Mouse (Mus musculus): Measurements from ENCODE around the gene Lrsam1. TPM values are rescaled to one million over a fixed set of nuclear protein-coding genes. Genes with fewer than 3 reads are reported as not detected.

Gene Lrsam1
- polyA plus RNA-seq, 1 experiment from 2014 or later = 15.3 TPM

DNA sequence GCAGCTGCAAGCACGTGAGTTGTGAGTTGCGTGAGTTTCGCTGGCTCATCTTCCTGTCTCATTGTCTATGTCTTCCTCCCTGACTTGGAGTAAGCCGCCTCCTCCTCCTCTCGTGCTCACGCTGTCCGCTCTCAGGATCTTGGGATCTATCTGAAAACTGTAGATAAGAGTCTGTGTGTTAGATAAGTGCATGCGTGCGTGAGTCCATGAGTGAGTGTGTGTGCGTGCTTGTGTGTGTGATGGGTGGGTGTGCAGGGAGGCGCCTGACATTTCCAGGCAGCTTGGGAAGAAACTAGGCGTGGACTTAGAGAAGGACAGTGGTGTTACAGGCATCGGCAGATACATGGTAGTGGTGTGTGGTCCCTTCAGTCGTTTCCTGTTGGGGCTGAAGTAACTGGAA lies 68.9 kb downstream of the Lrsam1 start:
- ATAC-seq (ENCODE audit: insufficient number of reproducible peaks, low FRiP score, low TSS enrichment, low read depth) = no peak
- H3K9me3 ChIP-seq (replicated peaks) = no peaks in the 10 kb centered on the region

DNA sequence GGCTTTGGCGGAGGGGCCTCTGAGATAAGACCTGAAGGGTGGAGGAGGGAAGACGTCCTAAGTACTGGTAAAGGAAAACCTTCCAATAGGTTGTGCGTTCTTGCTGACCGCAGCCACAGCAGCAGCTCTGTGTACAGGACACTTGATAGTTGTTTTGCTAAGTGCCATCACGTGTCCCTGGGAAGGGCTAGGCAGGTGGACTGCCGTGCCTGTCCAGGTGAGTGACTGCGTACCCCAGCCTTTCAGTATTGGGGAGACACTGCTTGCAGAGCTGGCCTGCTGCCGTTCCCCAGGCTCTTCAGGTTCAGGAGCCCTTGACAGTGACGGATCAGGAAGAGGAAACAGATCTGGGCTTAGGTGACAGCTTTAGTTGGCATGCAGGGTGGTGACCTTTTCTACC lies 70.1 kb downstream of the Lrsam1 start:
- WGBS = 71% methylated on average over 9 of the region's 9 CpGs
- Histone ChIP-seq H3K27ac (replicated peaks) (no peak overlapping the region), H3K9ac (no peak overlapping the region), H3K36me3 (0 out of 2 replicates have a peak, but pooled peaks cover 3% of the 10 kb centered on the region), H3K9me3 (replicated peaks) (no peaks in the 10 kb centered on the region), H3K27me3 (no peaks in the 10 kb centered on the region), H3K4me1 (peaks cover 47% of the 10 kb centered on the region), H3K4me3 (replicated peaks) (no peak overlapping the region), H3K4me2 (replicated peaks) (no peak overlapping the region)
- no peak for ATAC-seq (ENCODE audit: insufficient number of reproducible peaks, low FRiP score, low TSS enrichment, low read depth)

More for the DNA sequence above, 68.9 kb downstream of the Lrsam1 start:
- H3K4me1 ChIP-seq = peaks cover 50% of the 10 kb centered on the region
- no peak overlapping the region for H3K4me2 ChIP-seq (replicated peaks)
- H3K4me3 ChIP-seq (replicated peaks) = no peak overlapping the region
- no peak overlapping the region for H3K27ac ChIP-seq (replicated peaks)
- H3K9ac ChIP-seq = no peak overlapping the region
- no peaks in the 10 kb centered on the region for H3K36me3 ChIP-seq
- no peaks in the 10 kb centered on the region for H3K27me3 ChIP-seq
- 86% methylated on average over 14 of the region's 14 CpGs for WGBS

DNA sequence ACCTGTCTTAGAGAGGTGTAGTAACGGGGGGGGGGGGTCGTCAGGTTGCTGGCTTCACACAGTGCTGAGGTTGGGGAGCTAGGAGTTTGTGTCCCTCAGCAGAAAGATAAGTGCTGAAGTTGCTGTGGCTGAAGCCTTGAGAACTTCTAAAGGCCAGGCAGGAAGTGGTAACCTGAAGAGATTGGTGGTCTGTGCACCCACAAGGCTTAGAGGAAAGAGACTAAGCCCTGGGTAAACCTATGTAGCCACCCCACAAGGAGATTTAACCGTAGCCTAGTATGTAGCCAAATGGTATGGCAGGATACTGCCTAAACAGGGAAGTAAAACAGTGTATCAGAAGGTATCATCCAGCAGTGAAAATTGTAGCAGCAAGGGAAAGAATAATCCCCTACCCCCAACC lies 71.1 kb downstream of the Lrsam1 start:
- Histone ChIP-seq H3K36me3 (0 out of 2 replicates have a peak, but pooled peaks cover 3% of the 10 kb centered on the region), H3K9ac (no peak overlapping the region), H3K27ac (replicated peaks) (no peak overlapping the region), H3K4me3 (replicated peaks) (no peak overlapping the region), H3K4me2 (replicated peaks) (no peak overlapping the region), H3K27me3 (no peaks in the 10 kb centered on the region), H3K4me1 (peaks cover 42% of the 10 kb centered on the region), H3K9me3 (replicated peaks) (no peaks in the 10 kb centered on the region)
- 83% methylated on average over 3 of the region's 3 CpGs for WGBS
- no peak for ATAC-seq (ENCODE audit: insufficient number of reproducible peaks, low FRiP score, low TSS enrichment, low read depth)

DNA sequence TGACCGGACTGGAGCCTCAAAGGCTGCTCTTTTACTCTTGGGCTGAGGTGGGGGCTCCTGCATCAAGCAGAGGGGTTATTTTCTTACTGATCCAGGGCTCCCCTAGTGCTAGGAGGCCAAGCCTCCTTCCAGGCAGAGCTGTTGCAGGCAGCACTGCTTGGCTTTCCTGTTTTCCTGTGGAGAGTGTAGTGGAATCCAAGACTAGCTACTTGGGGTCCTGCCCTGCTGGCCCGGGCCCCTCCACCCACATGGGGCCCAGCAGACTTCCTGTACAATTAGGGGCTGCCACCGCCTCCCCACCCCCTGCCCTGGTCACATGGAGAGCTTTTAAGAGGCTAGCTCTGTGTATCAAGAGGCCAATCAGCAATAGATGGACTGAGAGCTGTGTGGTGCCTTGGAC lies 72.9 kb downstream of the Lrsam1 start:
- peaks cover 50% of the 10 kb centered on the region for H3K4me1 ChIP-seq

DNA sequence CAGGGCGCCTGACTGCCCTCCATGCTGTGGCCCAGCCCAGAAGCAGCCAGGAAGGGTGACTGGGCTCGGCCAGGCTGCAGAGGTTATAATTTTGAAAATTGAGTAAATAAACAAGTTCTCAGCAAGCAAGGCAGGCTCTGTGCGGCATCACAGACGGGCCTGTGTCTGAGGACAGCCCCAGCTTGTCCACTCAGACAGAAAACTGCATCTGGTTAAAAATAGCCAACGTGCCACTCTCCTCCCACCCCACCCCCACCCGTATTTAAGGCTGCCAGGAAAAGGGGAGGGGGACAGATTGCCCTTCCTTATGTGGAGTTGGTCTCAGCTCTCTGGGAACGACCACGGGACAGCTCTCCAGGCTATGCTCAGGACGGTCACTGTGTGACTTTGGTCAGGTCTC lies 73.4 kb downstream of the Lrsam1 start:
- 24% methylated on average over 9 of the region's 9 CpGs for WGBS
- peak overlapping the region; percentile 2; the same call in 1 of the 2 replicates for H3K9ac ChIP-seq
- H3K27me3 ChIP-seq = no peaks in the 10 kb centered on the region
- no peak overlapping the region for H3K4me3 ChIP-seq (replicated peaks)
- H3K4me2 ChIP-seq (replicated peaks) = no peak overlapping the region
- peak overlapping the region; percentile 82 for H3K27ac ChIP-seq (replicated peaks)
- 0 out of 2 replicates have a peak, but pooled peaks cover 3% of the 10 kb centered on the region for H3K36me3 ChIP-seq
- H3K9me3 ChIP-seq (replicated peaks) = no peaks in the 10 kb centered on the region
- peak; percentile 64 for ATAC-seq (ENCODE audit: insufficient number of reproducible peaks, low FRiP score, low TSS enrichment, low read depth)
- peaks cover 53% of the 10 kb centered on the region for H3K4me1 ChIP-seq

More for the DNA sequence above, 72.9 kb downstream of the Lrsam1 start:
- Histone ChIP-seq H3K4me2 (replicated peaks) (no peak overlapping the region), H3K9ac (0 out of 2 replicates have a peak overlapping the region, but pooled peaks have one; percentile 2), H3K27me3 (no peaks in the 10 kb centered on the region), H3K27ac (replicated peaks) (peak overlapping the region; percentile 82), H3K36me3 (0 out of 2 replicates have a peak, but pooled peaks cover 3% of the 10 kb centered on the region), H3K4me3 (replicated peaks) (no peak overlapping the region), H3K9me3 (replicated peaks) (no peaks in the 10 kb centered on the region)
- ATAC-seq (ENCODE audit: insufficient number of reproducible peaks, low FRiP score, low TSS enrichment, low read depth) = peak; percentile 52
- 35% methylated on average over 3 of the region's 3 CpGs for WGBS

DNA sequence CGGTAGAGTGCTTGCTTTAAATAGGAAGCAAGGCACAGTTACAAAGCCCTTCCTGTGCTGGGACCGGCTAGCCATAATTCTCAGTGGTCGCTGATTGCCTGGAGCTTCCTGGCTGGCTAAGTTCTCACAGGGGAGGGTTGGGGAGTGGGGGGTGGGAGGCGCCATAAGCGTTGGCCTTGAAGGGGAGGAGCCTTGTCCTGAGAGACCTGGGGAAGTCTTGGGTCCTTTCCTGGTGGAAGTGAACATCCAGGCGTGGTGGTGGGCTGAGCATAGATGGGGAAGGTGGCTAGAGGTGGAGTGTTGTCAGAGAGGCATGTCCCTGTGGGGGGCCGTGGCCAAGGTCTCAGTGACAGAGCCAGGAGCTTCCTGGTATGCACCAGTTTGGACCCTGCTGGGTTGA lies 76.7 kb downstream of the Lrsam1 start:
- no peaks in the 10 kb centered on the region for H3K27me3 ChIP-seq
- 0 out of 2 replicates have a peak, but pooled peaks cover 3% of the 10 kb centered on the region for H3K36me3 ChIP-seq
- 26% methylated on average over 7 of the region's 7 CpGs for WGBS
- no peaks in the 10 kb centered on the region for H3K9me3 ChIP-seq (replicated peaks)
- no peak for ATAC-seq (ENCODE audit: insufficient number of reproducible peaks, low FRiP score, low TSS enrichment, low read depth)
- no peak overlapping the region for H3K4me2 ChIP-seq (replicated peaks)
- H3K4me1 ChIP-seq = peaks cover 80% of the 10 kb centered on the region
- no peak overlapping the region for H3K4me3 ChIP-seq (replicated peaks)
- peak overlapping the region; percentile 40; the same call in 1 of the 2 replicates for H3K27ac ChIP-seq (replicated peaks)
- H3K9ac ChIP-seq = no peak overlapping the region

DNA sequence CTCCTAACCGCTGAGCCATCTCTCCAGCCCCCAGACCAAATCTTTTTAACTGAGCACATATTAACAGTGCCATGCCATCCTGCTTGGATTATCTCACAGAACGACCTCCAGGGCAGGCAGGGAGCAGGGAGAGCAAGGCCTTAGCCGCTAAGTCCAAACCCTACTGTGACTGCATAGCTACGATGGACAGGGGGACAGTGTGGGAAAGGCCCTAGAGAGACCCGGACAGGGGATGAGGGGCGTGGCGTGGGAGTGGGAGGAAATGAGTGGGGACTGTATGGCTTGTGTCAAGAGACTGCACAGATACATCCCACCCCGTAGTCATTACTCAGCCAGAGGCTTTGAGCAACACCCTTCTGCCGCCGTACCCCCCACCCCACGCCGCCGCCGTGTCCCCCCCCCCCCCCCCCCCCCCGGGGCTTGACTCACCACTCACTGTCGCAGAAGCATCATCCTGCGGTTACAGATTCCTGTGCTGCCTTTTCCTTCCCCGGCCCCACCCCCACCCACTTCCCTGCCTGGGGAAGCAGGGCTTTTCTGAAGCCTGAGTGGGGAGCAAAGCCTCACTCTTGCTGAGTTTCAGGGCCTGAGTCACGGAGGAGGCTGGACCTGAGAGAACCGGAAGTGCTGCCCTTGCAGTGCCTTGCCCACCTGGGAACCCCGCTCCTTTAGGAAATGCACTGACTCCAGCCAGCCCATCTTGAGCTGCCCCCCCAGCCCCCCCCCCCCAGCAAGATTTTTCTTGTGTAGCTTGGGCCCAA lies 79.0 kb downstream of the Lrsam1 start:
- Histone ChIP-seq H3K9ac (no peak overlapping the region), H3K9me3 (replicated peaks) (no peaks in the 10 kb centered on the region), H3K27ac (replicated peaks) (peak overlapping the region; percentile 85), H3K27me3 (no peaks in the 10 kb centered on the region), H3K4me3 (replicated peaks) (no peak overlapping the region), H3K4me1 (peaks cover 89% of the 10 kb centered on the region), H3K4me2 (replicated peaks) (peak overlapping the region; percentile 32), H3K36me3 (0 out of 2 replicates have a peak, but pooled peaks cover 3% of the 10 kb centered on the region)
- WGBS = 23% methylated on average over 12 of the region's 21 CpGs
- peak; percentile 55 for ATAC-seq (ENCODE audit: insufficient number of reproducible peaks, low FRiP score, low TSS enrichment, low read depth)

DNA sequence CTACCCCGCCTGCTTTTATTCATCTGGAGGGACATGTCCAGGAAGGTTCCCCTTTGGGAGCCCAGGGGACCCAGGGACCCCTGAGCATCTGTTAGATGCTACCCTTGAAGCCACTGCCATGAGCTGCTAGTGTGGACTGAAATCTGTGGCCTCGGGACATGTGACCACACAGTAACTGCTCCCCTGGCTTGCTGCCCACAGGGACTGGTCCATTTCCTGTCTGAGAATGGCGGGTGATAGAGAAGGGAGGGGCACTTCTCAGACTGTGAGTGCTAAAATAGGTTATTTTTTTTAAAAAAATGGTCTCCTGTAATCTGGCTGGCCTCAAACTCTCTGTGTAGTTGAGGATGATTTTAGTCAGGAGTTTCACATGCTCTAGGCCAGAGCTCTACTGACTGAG lies 79.7 kb downstream of the Lrsam1 start:
- no peak overlapping the region for H3K9ac ChIP-seq
- no peak overlapping the region for H3K4me3 ChIP-seq (replicated peaks)
- peaks cover 88% of the 10 kb centered on the region for H3K4me1 ChIP-seq
- H3K9me3 ChIP-seq (replicated peaks) = no peaks in the 10 kb centered on the region
- H3K36me3 ChIP-seq = no peaks in the 10 kb centered on the region
- 0 out of 2 replicates have a peak overlapping the region, but pooled peaks have one; percentile 5 for H3K4me2 ChIP-seq (replicated peaks)
- 28% methylated on average over 3 of the region's 3 CpGs for WGBS
- H3K27me3 ChIP-seq = no peaks in the 10 kb centered on the region
- H3K27ac ChIP-seq (replicated peaks) = peak overlapping the region; percentile 85
- no peak for ATAC-seq (ENCODE audit: insufficient number of reproducible peaks, low FRiP score, low TSS enrichment, low read depth)

DNA sequence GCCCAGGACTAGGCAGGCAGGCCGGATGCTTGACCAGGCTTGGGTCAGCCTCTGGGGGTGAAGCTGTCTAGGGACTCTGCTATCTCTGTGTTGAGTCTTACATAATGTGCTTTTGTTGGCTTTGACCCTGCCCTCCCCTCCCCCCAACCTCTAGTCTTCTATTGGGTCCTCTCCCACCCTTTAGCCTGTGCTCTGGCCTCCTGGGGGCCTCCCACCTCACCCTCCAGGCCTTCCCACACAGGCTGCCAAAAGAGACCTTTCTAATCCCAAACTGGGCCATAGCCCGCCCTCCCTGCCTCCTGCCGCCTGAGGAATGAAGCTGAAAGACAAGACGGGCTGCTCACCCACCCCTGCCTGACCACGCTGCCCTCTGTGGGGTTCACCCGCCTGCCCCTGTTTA lies 80.4 kb downstream of the Lrsam1 start:
- peak overlapping the region; percentile 85 for H3K27ac ChIP-seq (replicated peaks)
- H3K4me2 ChIP-seq (replicated peaks) = peak overlapping the region; percentile 5; the same call in 1 of the 2 replicates
- H3K9me3 ChIP-seq (replicated peaks) = no peaks in the 10 kb centered on the region
- 43% methylated on average over 6 of the region's 6 CpGs for WGBS
- no peaks in the 10 kb centered on the region for H3K27me3 ChIP-seq
- no peak overlapping the region for H3K9ac ChIP-seq
- H3K4me1 ChIP-seq = peaks cover 84% of the 10 kb centered on the region
- no peak overlapping the region for H3K4me3 ChIP-seq (replicated peaks)
- H3K36me3 ChIP-seq = no peaks in the 10 kb centered on the region
- ATAC-seq (ENCODE audit: insufficient number of reproducible peaks, low FRiP score, low TSS enrichment, low read depth) = no peak

DNA sequence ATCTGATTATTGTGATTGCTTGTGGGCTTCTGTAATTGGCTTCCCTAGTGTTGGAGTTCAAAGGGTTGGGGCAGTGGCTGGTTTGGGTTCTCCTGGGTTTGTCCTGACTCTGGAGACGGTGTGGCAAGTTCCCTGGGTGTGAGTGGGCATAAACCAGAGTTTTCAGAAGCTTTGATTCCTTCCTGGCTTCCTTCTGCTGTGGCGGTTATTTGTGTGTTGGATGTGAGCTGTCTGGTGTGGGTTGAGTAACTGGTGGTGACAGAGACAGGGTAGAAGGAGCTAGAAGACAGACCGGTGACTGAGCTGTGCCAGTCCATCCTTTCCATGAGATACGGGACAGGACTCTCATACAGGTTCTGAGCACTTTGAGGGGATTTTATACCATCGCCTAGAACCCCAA lies 81.8 kb downstream of the Lrsam1 start:
- ATAC-seq (ENCODE audit: insufficient number of reproducible peaks, low FRiP score, low TSS enrichment, low read depth) = no peak
- H3K27me3 ChIP-seq = no peaks in the 10 kb centered on the region
- H3K4me1 ChIP-seq = peaks cover 83% of the 10 kb centered on the region
- H3K9ac ChIP-seq = no peak overlapping the region
- peak overlapping the region; percentile 74; the same call in 1 of the 2 replicates for H3K4me2 ChIP-seq (replicated peaks)
- H3K9me3 ChIP-seq (replicated peaks) = no peaks in the 10 kb centered on the region
- 76% methylated on average over 5 of the region's 5 CpGs for WGBS
- no peak overlapping the region for H3K4me3 ChIP-seq (replicated peaks)
- 0 out of 2 replicates have a peak overlapping the region, but pooled peaks have one; percentile 23 for H3K27ac ChIP-seq (replicated peaks)
- H3K36me3 ChIP-seq = no peaks in the 10 kb centered on the region

DNA sequence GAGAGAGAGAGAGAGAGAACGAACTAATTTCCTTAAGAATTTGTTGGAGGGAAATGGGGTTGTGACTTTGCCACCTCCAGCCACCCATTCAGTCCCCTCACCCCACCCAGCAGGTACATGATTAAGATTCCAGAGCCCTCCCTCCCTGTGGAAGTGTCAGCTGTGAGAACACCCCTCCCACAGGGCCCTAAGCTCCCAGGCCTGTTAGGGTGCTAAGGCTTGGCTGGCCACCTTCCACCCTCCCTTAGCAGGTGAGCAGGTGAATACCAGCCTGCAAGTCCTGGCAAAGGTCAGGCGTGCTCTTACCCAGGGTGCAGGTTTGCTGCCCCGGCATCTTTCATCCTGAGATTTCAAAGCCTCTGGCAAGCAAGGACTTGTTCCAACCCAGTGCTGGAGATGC lies 83.0 kb downstream of the Lrsam1 start:
- Histone ChIP-seq H3K36me3 (no peaks in the 10 kb centered on the region), H3K9me3 (replicated peaks) (no peaks in the 10 kb centered on the region), H3K4me2 (replicated peaks) (peak overlapping the region; percentile 74), H3K27ac (replicated peaks) (peak overlapping the region; percentile 87), H3K4me3 (replicated peaks) (peak overlapping the region; percentile 80), H3K4me1 (peaks cover 83% of the 10 kb centered on the region), H3K9ac (0 out of 2 replicates have a peak overlapping the region, but pooled peaks have one; percentile 1), H3K27me3 (no peaks in the 10 kb centered on the region)
- ATAC-seq (ENCODE audit: insufficient number of reproducible peaks, low FRiP score, low TSS enrichment, low read depth) = no peak
- 59% methylated on average over 3 of the region's 3 CpGs for WGBS
